Mouse (Mus musculus): Measurements from ENCODE around the gene Pbx1.

Gene Pbx1

DNA sequence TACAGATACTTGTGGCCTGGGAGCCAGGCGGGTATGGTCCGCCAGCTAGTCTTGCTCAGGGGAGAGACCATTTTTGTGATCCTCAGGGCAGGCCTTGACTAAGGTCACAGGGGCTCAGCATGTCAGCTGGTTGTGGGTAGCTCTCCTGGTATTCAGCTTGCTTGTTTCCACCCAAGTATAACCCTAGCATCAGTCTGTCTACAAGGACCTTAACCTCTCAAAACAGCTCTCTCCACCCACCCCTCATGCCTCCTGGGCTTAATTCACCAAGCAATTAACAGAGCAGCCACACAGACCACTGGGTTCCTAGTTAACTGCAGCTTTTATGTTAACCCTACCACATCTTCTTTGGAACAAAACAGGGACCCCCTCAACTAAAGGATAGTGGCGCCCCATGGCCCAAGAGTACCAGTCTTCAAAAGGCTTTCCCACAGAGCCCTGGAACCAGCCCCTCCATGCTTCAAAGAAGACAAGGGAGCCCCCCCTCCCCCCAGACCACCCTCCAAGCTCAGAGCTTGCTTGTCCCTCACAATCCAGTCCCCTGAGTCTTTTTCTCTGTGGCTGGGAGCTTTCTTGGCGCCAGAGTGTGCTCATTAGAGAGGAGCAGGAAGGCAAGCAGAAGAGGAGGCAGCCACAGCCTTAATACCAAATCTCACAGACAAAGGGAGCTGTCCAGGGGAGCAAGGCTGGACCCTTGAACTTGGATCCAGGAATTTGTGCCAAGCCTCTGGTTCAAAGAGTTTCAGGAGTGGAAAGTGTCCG lies 48.1 kb downstream of the Pbx1 start:
- no peak for DNase-seq (ENCODE audit: low read depth)

DNA sequence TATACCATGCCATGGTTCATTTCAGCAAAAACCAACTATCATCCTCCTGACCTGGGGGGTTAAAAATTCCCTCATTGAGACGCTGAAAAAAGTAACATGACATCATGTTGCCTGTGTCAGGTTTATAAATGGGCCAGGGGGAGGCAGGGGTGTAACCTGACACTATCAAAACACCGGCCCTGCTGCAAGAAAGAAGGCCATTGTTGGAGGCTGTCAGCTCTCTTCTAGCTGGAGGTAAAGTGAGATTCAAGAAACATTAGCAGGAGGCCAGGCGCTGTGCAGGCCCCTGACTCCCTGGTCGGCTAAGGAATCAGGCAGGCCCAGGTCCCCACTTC lies 49.3 kb downstream of the Pbx1 start:
- no peak for DNase-seq (ENCODE audit: low read depth)

DNA sequence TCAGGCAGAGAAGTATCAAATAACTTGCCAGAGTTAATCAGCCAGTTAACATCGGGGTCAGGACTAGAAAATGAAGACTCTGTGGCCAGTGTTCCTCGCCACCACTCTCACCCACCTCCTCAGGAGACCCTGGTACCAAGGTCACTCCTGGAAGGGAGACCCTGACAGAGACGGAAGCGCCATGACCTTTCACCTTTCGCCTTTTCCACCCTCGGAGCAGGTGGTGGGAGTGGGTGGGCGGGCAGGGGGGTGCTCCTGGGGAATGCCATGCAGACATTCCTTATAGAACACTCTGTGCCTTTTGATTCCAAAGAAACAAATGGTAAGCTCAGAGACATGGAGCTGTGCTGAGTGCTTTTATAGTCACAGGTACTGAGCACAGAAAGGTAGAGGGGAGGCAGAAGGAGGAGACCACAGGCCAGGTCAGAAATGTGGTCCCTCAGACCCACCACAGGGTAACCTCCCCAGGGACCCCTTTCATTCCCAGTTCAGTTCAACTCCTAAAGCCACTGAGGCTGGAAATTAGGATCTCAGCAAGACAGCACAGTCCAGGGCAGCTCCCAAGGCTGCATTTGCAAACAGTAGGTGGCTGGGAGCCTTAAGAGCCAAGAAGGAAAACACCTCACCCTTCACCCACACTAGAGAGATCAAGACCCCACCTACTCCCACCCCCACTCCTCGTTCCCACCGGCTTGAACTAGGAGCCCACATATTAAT lies 49.8 kb downstream of the Pbx1 start:
- DNase-seq (ENCODE audit: low read depth), result no peak

DNA sequence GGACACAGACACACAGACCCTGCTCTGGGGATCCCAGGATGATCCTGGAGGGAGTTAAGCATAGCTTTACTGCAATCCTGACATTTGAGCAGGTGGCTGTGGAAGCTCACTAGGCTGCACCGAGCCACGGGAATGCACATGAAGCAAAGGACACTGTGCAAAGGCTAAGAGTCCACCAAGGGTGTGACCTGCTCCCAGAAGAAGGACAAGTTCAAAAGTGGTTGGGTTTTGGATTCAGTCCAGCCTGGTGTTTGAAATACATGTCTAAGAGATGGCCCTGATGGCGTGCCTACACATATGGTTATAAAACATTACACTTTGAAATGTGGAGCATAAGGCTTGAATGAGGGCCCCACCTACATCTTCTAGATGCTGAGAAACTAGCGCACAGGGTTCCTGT lies 50.6 kb downstream of the Pbx1 start:
- no peak for DNase-seq (ENCODE audit: low read depth)

DNA sequence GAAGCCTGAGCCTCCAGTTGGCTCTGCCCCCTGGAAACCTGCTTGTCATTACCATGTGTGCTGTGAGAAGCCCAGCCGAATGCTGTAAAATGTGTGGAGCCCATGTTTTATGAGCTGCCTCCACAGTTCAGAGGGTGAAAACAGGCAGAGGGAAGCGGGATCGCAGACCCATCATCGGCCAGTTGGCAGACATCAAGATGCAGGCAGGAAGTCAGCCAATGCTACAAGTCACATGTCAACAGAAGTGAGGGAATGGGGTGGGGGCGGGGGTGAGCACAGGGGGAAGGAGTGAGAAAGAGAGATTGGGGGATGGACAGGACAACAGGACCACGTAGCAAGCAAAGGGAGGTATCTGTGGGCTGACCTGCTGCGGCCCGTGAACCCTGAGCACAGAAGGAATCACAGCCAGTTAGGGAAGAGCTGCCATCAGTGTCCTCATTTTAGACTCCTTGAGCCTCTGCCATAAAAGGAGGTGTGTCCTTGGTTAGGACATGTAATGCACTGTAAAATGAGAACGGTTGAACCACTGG lies 51.8 kb downstream of the Pbx1 start:
- DNase-seq (ENCODE audit: low read depth), result no peak

DNA sequence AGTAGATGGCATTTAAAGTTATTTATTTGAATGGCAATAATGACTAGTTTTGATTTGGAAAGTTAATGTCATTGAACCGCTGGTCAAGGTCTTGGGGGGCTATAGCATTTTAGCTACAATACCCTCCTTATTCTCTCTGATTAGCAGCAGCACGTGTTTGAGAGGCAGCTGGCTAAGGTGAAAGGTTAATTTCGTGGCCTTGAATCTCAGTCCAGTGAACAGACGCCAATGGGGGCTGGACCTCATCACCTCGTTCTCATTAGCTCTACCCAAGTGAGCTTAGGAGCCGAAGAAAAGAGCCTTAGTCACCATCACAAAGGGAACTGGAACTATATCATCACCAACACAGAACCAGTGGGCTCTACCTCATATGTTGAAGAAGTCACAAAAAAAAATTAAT lies 54.4 kb downstream of the Pbx1 start:
- DNase-seq (ENCODE audit: low read depth), result no peak

DNA sequence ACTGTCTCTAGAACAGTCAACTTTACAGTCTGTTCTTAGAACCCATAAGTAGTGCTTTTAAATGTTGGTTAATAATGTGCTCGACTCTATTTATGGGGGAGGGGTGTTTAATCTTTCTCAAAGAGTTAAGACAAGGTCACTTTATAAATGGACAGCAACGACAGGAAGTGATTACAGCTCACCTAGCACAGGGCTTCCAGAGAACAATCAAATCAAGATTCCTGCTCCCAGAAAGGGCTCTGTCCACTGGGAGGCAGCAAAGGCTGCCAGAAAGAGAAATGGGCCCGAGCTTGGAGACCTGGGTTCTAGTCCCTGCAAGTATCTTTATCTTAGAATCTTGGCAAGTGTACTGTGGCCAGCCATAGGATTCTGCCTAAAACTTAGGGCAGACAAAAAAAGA lies 55.7 kb downstream of the Pbx1 start:
- DNase-seq (ENCODE audit: low read depth), result no peak

DNA sequence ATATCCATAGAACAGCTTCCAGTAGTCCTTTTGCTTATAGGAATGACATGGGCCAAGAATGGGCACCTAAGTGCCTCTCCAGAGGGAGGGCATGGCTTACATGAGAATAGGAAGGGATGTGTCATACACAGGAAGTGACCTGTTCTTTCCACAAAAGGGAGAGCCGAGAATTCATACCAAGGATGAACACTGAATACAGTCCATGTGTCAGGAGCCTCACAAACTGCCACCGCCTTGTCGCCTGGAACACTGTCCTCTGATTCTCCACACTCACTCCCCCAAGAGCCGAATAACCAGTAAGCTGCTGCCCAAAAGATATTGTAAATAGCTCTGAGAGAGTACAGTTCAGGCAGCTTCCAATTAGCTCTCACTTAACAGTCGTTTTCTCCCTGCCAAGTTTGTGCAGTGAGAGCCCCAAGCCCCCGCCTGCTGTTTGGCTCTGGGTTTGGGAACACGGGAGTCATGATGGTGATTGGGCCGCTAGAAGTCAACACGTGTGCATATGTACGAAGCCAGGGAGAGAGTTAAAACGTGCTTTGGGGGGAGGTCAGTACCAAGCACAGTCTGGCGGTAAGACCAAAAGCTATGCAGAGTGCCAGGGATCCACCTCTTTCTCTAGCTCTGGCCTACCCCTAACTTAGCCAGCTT lies 57.0 kb downstream of the Pbx1 start:
- no peak for DNase-seq (ENCODE audit: low read depth)

DNA sequence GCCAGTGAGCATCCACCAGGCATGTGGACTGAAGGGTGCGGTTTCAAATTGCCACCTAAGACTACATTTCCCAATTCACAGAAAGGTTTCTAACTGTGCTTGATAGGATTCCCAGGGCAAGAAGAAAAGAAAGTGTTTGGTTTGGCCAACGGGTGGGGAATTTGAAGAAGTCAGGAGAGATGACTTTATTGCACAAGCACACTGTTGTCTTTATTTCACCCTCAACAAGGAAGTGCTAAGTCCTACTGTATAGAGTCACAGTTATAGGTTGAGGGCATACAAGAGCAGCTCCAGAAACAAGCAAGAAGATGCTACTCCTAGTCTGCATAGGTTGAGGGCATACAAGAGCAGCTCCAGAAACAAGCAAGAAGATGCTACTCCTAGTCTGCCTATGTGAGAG lies 60.0 kb downstream of the Pbx1 start:
- DNase-seq (ENCODE audit: low read depth), result no peak

DNA sequence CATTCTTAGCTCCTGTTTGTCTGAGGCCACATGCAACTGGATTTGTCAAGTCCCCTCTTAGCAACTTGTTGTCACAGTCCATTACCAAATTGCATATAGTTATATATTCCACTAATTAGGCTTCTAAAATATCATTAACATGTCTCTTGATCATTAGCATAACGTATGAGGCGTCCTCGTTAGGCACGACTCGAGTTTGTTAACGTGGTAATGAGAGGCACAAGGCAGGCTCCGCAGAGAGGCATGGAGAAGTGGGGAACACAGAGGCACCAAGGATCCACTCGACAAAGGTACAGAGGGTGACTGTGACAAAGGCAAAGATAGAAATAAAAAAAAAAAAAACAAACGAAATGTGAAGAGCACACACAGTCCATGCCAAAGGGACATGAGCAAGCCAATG lies 61.1 kb downstream of the Pbx1 start:
- no peak for DNase-seq (ENCODE audit: low read depth)

DNA sequence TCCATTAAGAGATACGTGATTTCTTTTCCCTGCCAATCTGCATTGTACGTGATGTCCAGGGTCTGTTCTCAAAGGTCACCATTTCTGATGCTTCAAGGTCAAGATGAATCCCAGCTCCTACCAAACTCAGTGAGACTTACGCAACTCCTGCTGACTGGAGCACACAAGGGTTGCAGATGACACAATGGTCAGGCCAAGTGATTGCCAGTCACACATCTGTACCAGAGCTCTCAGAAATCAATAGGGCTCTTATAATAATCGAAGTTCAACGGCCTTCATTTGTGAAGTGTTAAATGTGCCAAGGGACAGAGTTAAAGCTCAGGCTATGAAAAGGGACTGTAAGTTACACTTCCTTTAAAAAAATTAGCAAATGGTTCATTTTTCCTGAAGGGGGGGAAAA lies 65.8 kb downstream of the Pbx1 start:
- DNase-seq (ENCODE audit: low read depth), result no peak

DNA sequence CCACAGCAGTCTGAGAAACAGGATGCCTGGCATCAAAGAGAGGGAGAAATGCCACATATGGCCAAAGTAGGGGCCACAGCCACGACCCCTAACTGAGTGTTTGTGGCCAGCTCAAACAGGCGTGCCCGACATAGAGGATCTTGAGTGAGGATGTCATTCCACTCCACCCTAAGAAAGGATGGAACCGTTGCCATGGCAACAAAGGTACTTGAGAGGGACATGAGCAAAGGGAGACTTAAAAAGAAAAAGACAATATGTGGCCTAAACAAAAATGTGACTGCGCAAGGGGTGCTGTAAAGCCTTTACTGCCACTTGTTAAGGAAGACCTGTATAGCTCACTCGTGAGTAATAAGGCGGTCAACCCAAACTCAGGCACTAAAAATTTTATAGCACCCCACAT lies 67.7 kb downstream of the Pbx1 start:
- DNase-seq (ENCODE audit: low read depth), result no peak

DNA sequence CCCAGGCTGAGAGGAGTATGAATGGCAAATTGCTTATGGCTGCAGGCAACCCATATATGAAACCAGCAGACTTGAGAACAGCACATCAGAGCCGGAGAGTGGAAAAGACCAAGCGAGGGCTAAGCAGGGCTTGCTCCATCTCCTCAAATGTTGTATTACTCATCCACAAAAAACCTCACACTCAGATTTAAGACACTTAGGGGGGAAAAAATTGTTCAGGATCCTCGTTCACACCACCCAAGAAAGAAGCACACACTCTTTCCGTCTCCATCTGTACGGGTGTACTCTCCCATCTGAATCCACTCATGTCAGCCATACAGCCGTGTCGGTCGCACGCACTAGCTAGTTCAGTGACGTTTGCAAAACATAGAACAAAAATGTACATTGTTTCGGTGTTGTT lies 69.0 kb downstream of the Pbx1 start:
- no peak for DNase-seq (ENCODE audit: low read depth)

DNA sequence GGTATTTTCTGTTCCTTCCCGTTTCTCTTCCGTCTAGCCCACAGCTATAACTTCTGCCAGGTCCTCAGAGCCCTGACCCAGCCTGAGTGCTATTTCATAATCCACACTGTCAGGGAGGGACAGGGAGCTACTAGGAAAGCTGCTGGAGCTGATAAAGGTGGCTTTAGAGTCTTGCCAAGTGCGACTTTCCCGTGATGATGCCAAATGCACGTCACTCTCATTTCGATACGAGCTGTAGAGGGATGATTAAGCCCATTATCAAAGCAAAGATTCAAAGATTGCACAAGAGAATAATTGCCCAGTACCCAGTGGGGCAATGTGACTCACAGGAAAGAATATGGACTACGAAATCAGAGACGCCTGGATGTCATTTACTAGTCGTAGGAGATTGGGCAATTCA lies 69.6 kb downstream of the Pbx1 start:
- DNase-seq (ENCODE audit: low read depth), result peak; percentile 10

DNA sequence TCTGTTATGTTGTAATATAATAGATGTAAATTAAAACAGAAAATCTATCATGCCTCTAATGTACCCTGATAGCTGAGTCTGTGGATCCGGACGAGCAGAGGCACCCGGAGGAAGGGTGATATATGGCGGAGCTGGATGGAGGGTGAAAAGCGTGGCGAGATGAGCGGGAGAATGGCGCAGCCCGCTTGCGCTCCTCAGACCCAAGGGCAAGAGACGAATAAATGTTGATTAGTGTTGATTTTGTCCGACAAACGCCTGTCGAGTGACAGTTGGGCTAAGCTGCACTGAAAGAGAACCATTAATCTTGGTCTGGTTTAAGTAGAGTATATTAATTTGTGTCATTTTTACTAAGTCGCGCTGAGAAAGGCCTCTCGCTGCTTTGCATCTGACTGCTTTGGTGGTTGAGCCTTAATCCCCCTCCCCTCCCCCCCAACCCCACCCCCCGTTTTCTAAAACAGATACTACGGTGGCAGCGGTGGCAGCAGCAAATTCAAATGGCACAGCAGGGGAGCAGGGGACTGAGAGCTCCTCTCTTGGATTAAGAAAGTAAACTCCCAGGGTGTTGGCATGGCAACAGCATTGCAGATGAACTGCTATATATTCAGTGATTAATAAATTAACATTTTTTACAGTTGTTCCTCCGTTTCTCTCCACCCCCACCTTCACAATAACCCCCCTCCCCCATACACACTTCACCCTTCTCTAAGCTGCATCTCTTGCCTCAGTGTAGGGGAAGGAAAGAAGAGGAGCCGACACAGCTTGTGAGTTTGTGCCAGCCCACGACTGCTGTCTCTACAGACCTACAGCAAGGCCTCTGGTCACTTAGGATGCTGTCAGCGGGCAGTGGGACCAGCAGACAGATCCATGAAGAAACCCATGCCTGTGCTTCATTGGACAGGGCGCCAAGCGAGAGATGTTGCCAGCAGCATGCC lies 74.1 kb downstream of the Pbx1 start:
- DNase-seq (ENCODE audit: low read depth), result no peak

DNA sequence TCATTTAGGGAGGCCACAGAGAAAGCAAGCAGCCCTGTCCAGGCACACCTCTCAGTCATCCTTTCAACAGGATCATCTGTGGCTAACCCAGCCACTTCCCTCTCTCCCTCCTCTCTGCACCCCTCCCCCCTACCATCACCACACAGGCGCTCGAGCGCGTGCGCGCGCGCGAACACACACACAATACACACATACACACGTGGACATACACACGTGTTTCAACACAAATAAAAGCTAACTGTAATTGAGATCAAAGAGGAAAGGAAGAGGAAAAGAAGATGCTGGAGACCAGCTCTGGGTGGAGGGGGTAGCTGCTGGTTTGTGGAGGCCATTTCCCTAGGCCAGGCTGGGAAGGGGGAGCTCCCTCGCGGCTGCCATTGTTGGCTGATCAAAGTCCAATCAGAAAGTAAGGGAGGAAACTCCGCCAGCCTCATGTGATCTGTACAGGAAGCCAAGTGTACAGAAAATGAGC lies 75.1 kb downstream of the Pbx1 start:
- DNase-seq (ENCODE audit: low read depth), result no peak

DNA sequence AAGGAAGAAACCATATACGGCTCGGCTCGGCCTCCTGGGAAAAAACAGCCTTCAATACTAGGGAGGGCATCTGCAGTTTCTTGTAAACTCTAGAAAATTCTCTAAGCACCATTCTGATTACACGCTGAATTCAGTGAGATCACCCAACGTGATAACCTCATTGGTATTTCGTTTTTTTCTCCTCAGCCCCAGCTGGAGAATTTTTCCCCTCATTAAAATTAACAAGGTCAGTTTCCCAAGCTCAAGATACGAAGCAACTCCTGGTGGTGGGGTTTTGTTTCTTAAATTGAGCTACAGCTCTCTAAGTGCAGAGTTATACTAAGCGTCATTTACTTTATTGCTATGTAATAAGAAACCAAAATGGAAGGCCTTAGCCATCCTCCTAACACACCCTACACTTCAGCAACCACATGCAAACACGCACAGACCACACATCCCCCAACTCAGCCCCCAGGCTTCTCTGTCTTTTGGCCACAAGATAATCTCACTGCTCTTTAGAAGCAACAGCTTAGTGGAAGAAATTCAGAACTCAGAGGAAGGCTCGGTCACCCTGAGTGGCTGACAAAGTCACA lies 76.0 kb downstream of the Pbx1 start:
- no peak for DNase-seq (ENCODE audit: low read depth)

DNA sequence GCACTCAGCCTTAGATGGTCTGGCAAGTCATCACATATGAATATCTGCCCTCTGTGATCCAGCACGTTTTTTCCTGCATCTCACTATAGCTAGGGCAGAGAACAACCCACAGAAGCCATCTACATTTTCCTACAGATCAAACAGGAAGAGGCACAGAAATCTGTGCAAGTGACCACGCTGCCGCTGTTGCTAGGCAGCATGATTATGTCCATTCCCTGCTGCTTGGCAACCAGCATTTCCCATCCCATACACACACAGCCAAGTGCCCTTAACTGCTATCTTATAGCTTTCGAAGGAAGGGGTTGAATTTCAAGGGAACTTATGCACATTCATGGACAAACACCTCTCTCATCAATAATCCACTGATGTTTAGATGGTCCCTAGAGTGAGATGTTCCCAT lies 77.1 kb downstream of the Pbx1 start:
- no peak for DNase-seq (ENCODE audit: low read depth)

DNA sequence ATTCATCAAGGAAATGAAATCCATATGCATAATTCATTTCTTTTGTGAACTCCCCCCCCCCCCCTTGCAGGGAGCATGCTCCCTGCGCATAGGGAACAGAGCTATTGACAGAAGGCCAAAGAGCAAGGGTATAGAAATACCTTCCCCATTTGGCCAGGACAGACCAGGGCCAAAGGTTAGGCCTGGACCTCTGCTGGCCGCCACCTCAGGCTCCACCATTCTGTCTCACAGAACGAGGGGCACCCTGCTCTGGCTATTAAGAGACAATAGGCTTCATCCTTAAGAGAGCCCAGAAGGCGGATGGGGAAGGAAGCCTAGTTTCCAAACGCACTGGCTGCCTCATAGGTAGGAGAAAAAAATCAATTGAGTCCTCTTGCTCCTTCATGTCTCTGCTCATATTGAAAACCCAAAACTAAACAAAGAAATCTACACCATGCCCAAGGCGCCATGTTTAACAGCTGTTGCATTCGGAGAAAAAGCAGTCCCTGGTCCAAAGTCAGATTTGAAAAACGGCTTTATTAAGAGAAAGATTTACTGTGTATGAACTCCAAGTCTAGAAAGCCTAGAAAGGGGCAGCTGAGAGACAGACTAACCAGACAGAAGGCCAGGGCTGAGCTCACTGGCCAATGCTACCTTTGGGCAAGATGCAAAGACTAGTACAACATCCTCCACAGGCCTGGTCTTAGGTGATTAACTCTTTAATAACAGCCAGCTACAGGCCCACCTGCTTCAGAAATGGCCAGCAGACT lies 83.9 kb downstream of the Pbx1 start:
- DNase-seq (ENCODE audit: low read depth), result no peak

DNA sequence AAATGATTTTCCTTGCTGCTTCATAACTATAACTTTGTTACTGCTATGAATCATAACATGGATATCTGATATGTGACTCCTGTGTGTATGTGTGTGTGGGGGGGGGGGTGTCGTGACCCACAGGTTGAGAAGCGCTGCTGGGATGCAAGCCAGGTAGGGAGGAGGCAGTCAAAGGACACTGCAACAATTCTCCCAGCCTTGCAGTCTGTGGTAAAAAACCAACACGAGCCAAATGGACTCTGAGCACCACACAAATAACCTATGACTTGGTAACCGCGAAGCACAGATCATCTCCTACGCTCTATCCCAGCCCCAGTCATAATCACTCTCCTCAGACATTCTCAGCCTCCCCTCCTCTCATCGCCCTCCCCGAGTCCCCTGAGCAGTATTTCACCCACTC lies 87.2 kb downstream of the Pbx1 start:
- DNase-seq (ENCODE audit: low read depth), result no peak

DNA sequence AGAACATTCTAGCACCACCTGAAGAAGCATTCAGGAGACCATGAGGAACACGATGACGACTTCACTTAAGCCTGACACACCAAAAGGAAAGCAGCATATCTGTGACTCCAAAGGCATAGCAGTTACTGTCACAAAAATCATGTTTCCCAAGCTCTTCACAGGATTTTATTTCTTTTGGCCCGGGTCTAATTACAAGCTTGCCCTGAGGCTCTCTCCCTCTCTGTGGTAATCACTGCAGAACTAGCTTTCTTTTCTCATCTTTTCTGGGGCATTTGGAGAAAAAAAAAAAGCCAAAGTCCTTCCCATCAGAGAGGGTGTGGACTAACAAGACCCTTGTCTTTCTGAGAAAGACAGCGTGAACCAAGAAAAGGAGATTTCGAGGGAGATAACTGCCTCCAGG lies 87.8 kb downstream of the Pbx1 start:
- DNase-seq (ENCODE audit: low read depth), result no peak
